In genomic region chr1:43501920-43502791, GRCm38 (mm10) we compare ENCODE assay signal across 11 mouse cellular contexts. TPM values are rescaled to one million over a fixed set of nuclear protein-coding genes. Genes with fewer than 3 reads are reported as not detected.
A peak's percentile ranks its signal among the peaks of the same experiment; 100 is the strongest.
DNase-seq lines count a peak whose midpoint lies in the region; ATAC-seq and TF ChIP-seq lines count a peak whose summit lies in the region.
"Had no signal": no experiment of that assay in that cellular context is flagged by ENCODE, and none has a peak within 500 bp of the region (broad histone marks: within the 10 kb centered on the region; RNA-seq: fewer than 3 reads in every experiment).

No protein-coding gene starts in this region.

- no peak for TF ChIP-seq EP300 in lung, postnatal 0 days (IDR thresholded peaks at IDR 0.05)

- no peak overlapping the region for H3K4me2 ChIP-seq in forebrain, embryonic 11.5 days (ENCODE audit: low read depth, low read length, severe bottlenecking)
- H3K4me2 ChIP-seq in forebrain, embryonic 15.5 days (replicated peaks), result no peak overlapping the region
- H3K4me2 ChIP-seq in lung, embryonic 14.5 days, result no peak overlapping the region
- no peak overlapping the region for H3K4me2 ChIP-seq in lung, postnatal 0 days (replicated peaks; ENCODE audit: low read depth, low read length)
- no peak overlapping the region for H3K4me2 ChIP-seq in stomach, embryonic 16.5 days (ENCODE audit: low read depth, low read length)
- H3K4me2 ChIP-seq in heart, embryonic 11.5 days, result no peak overlapping the region
- H3K4me2 ChIP-seq: embryonic facial prominence, embryonic 12.5 days; midbrain, embryonic 13.5 days had no signal

- ATAC-seq in forebrain, embryonic 11.5 days (replicated peaks; ENCODE audit: low FRiP score), result no peak
- no peak for ATAC-seq in forebrain, embryonic 15.5 days (replicated peaks)
- ATAC-seq in lung, embryonic 14.5 days (ENCODE audit: insufficient read depth), result 0 out of 2 replicates have a peak, but pooled peaks have one; percentile 22
- ATAC-seq in lung, postnatal 0 days, result no peak
- ATAC-seq in stomach, embryonic 16.5 days (ENCODE audit: insufficient read depth, low FRiP score), result peak; percentile 37; the same call in 1 of the 2 replicates
- no peak for ATAC-seq in heart, embryonic 11.5 days (replicated peaks; ENCODE audit: insufficient number of reproducible peaks, low FRiP score, low TSS enrichment)
- ATAC-seq: hindbrain, postnatal 0 days; midbrain, embryonic 13.5 days had no signal

- peak; percentile 17 for DNase-seq in forebrain, embryonic 11.5 days (ENCODE audit: low spot score)
- DNase-seq in lung, embryonic 14.5 days, result no peak
- no peak for DNase-seq in lung, postnatal 0 days (ENCODE audit: low spot score)
- DNase-seq in kidney, postnatal 25 days, result peak; percentile 23 to 44
- no peak for DNase-seq in spleen, postnatal 36 days (ENCODE audit: low spot score in 2 of 2)

- H3K9me3 ChIP-seq in forebrain, embryonic 11.5 days (ENCODE audit: control insufficient read depth, low read length), result no peaks in the 10 kb centered on the region
- H3K9me3 ChIP-seq in forebrain, embryonic 15.5 days, result no peaks in the 10 kb centered on the region
- no peaks in the 10 kb centered on the region for H3K9me3 ChIP-seq in lung, embryonic 14.5 days (ENCODE audit: low read depth, low read length)
- no peaks in the 10 kb centered on the region for H3K9me3 ChIP-seq in lung, postnatal 0 days (ENCODE audit: low read length)
- H3K9me3 ChIP-seq in stomach, embryonic 16.5 days (replicated peaks; ENCODE audit: control insufficient read depth, low read length), result no peaks in the 10 kb centered on the region
- no peaks in the 10 kb centered on the region for H3K9me3 ChIP-seq in heart, embryonic 11.5 days (replicated peaks; ENCODE audit: control insufficient read depth, low read length)
- H3K9me3 ChIP-seq: embryonic facial prominence, embryonic 12.5 days; midbrain, embryonic 13.5 days had no signal

- peaks cover 6% of the 10 kb centered on the region; the same call in 1 of the 2 replicates for H3K4me1 ChIP-seq in forebrain, embryonic 11.5 days (replicated peaks; ENCODE audit: control insufficient read depth, insufficient read depth, low read length)
- H3K4me1 ChIP-seq in forebrain, embryonic 15.5 days, result peaks cover 54% of the 10 kb centered on the region
- peaks cover 21% of the 10 kb centered on the region for H3K4me1 ChIP-seq in lung, embryonic 14.5 days (ENCODE audit: insufficient read depth)
- peaks cover 13% of the 10 kb centered on the region; the same call in 1 of the 2 replicates for H3K4me1 ChIP-seq in lung, postnatal 0 days (ENCODE audit: insufficient read depth, low read depth, low read length)
- peaks cover 32% of the 10 kb centered on the region for H3K4me1 ChIP-seq in stomach, embryonic 16.5 days (ENCODE audit: control insufficient read depth, insufficient read depth, low read length)
- peaks cover 11% of the 10 kb centered on the region for H3K4me1 ChIP-seq in heart, embryonic 11.5 days (ENCODE audit: control insufficient read depth, insufficient read depth, low read length)

- H3K4me3 ChIP-seq in forebrain, embryonic 11.5 days (ENCODE audit: low read depth, low read length), result no peak overlapping the region
- H3K4me3 ChIP-seq in forebrain, embryonic 15.5 days, result no peak overlapping the region
- H3K4me3 ChIP-seq in lung, embryonic 14.5 days (ENCODE audit: low read depth, low read length), result no peak overlapping the region
- no peak overlapping the region for H3K4me3 ChIP-seq in lung, postnatal 0 days (ENCODE audit: low read depth, low read length)
- H3K4me3 ChIP-seq in stomach, embryonic 16.5 days (replicated peaks; ENCODE audit: low read length), result no peak overlapping the region
- no peak overlapping the region for H3K4me3 ChIP-seq in heart, embryonic 11.5 days (ENCODE audit: low read depth, low read length)
- H3K4me3 ChIP-seq: embryonic facial prominence, embryonic 12.5 days; midbrain, embryonic 13.5 days had no signal

- H3K27me3 ChIP-seq in forebrain, embryonic 11.5 days (ENCODE audit: control insufficient read depth, insufficient read depth, low read length), result peaks cover 7% of the 10 kb centered on the region
- no peaks in the 10 kb centered on the region for H3K27me3 ChIP-seq in forebrain, embryonic 15.5 days
- H3K27me3 ChIP-seq in lung, embryonic 14.5 days (ENCODE audit: insufficient read depth, low read length), result no peaks in the 10 kb centered on the region
- H3K27me3 ChIP-seq in lung, postnatal 0 days (replicated peaks; ENCODE audit: insufficient read depth, low read length), result no peaks in the 10 kb centered on the region
- H3K27me3 ChIP-seq in stomach, embryonic 16.5 days (ENCODE audit: control insufficient read depth, insufficient read depth, low read length), result no peaks in the 10 kb centered on the region
- no peaks in the 10 kb centered on the region for H3K27me3 ChIP-seq in heart, embryonic 11.5 days (ENCODE audit: control insufficient read depth, insufficient read depth, low read length)
- H3K27me3 ChIP-seq: embryonic facial prominence, embryonic 12.5 days had no signal

- H3K27ac ChIP-seq in forebrain, embryonic 11.5 days (ENCODE audit: low read depth, low read length), result no peak overlapping the region
- H3K27ac ChIP-seq in forebrain, embryonic 15.5 days (replicated peaks), result no peak overlapping the region
- no peak overlapping the region for H3K27ac ChIP-seq in lung, embryonic 14.5 days (ENCODE audit: low read depth)
- H3K27ac ChIP-seq in lung, postnatal 0 days (ENCODE audit: low read length), result no peak overlapping the region
- no peak overlapping the region for H3K27ac ChIP-seq in stomach, embryonic 16.5 days (ENCODE audit: low read length)
- no peak overlapping the region for H3K27ac ChIP-seq in heart, embryonic 11.5 days (ENCODE audit: low read depth, low read length)
- H3K27ac ChIP-seq: embryonic facial prominence, embryonic 12.5 days; hindbrain, postnatal 0 days; midbrain, embryonic 13.5 days had no signal

- no peaks in the 10 kb centered on the region for H3K36me3 ChIP-seq in forebrain, embryonic 11.5 days (ENCODE audit: control insufficient read depth, insufficient read depth, low read length)
- H3K36me3 ChIP-seq in forebrain, embryonic 15.5 days, result no peaks in the 10 kb centered on the region
- no peaks in the 10 kb centered on the region for H3K36me3 ChIP-seq in lung, embryonic 14.5 days (ENCODE audit: insufficient read depth)
- H3K36me3 ChIP-seq in lung, postnatal 0 days (ENCODE audit: insufficient read depth, low read length), result no peaks in the 10 kb centered on the region
- H3K36me3 ChIP-seq in stomach, embryonic 16.5 days (ENCODE audit: control insufficient read depth, insufficient read depth, low read length), result no peaks in the 10 kb centered on the region
- H3K36me3 ChIP-seq in heart, embryonic 11.5 days (ENCODE audit: control insufficient read depth, insufficient read depth, low read length), result no peaks in the 10 kb centered on the region
- H3K36me3 ChIP-seq: embryonic facial prominence, embryonic 12.5 days; midbrain, embryonic 13.5 days had no signal

- 72% methylated on average over 10 of the region's 10 CpGs for WGBS in forebrain, embryonic 11.5 days
- WGBS in forebrain, embryonic 15.5 days, result 65% methylated on average over 10 of the region's 10 CpGs
- WGBS in lung, embryonic 14.5 days, result 46% methylated on average over 10 of the region's 10 CpGs
- WGBS in lung, postnatal 0 days, result 36% methylated on average over 10 of the region's 10 CpGs
- 48% methylated on average over 10 of the region's 10 CpGs for WGBS in stomach, embryonic 16.5 days
- WGBS in heart, embryonic 11.5 days (ENCODE audit: insufficient replicate concordance), result 73% methylated on average over 10 of the region's 10 CpGs

- TF ChIP-seq CTCF in lung, embryonic 14.5 days (IDR thresholded peaks at IDR 0.05; ENCODE audit: low read depth), result no peak
- TF ChIP-seq CTCF in lung, postnatal 0 days (IDR thresholded peaks at IDR 0.05), result no peak

- no peak overlapping the region for H3K9ac ChIP-seq in forebrain, embryonic 11.5 days (ENCODE audit: low read length)
- H3K9ac ChIP-seq in forebrain, embryonic 15.5 days (replicated peaks), result no peak overlapping the region
- no peak overlapping the region for H3K9ac ChIP-seq in lung, embryonic 14.5 days
- H3K9ac ChIP-seq in lung, postnatal 0 days (replicated peaks; ENCODE audit: low read depth), result no peak overlapping the region
- H3K9ac ChIP-seq in stomach, embryonic 16.5 days (ENCODE audit: low read length), result no peak overlapping the region
- no peak overlapping the region for H3K9ac ChIP-seq in heart, embryonic 11.5 days (ENCODE audit: low read depth, low read length)
- H3K9ac ChIP-seq: embryonic facial prominence, embryonic 12.5 days; midbrain, embryonic 13.5 days had no signal

RNA-seq across cellular contexts. Expression of gene Nck2, which starts 57.8 kb away (rescaled TPM):
- polyA plus RNA-seq in forebrain, embryonic 11.5 days (2014; fragmentation: Nextera tagmentation; extraction: Ambion mirVana), result 37.8 and 38.6 TPM in 2 replicates
- 53.3 and 60.2 TPM in 2 replicates for polyA plus RNA-seq in forebrain, embryonic 15.5 days (2015; fragmentation: Nextera tagmentation; extraction: Ambion mirVana)
- polyA plus RNA-seq in lung, embryonic 14.5 days (2014; fragmentation: Nextera tagmentation; extraction: Ambion mirVana), result 52.4 and 59.1 TPM in 2 replicates
- polyA plus RNA-seq in lung, postnatal 0 days (2015; fragmentation: Nextera tagmentation; extraction: Ambion mirVana), result 34.0 and 37.9 TPM in 2 replicates
- polyA plus RNA-seq in stomach, embryonic 16.5 days (2015; fragmentation: Nextera tagmentation; extraction: Ambion mirVana), result 34.1 and 36.3 TPM in 2 replicates
- polyA plus RNA-seq in heart, embryonic 11.5 days (2014; fragmentation: Nextera tagmentation; extraction: Ambion mirVana), result 24.6 and 26.7 TPM in 2 replicates

Comparison
In these comparisons a context has a peak if more than half of its experiments do, and no peak if none do; other contexts are left out.
1. ATAC-seq: peak in lung, embryonic 14.5 days (single experiment) and stomach, embryonic 16.5 days (single experiment); none in forebrain, embryonic 11.5 days (single experiment), forebrain, embryonic 15.5 days (single experiment), lung, postnatal 0 days (single experiment) and heart, embryonic 11.5 days (single experiment).
2. DNase-seq: peak in forebrain, embryonic 11.5 days (single experiment) and kidney, postnatal 25 days (2 of 2); none in lung, embryonic 14.5 days (single experiment), lung, postnatal 0 days (single experiment) and spleen, postnatal 36 days (0 of 2).